Mouse (Mus musculus): ENCODE data around the gene Top3a. TPM values are rescaled to one million over a fixed set of nuclear protein-coding genes. Genes with fewer than 3 reads are reported as not detected.

Top3a gene
- 5.7 TPM for polyA plus RNA-seq (2012; fragmentation: generic; extraction: Trizol)

DNA sequence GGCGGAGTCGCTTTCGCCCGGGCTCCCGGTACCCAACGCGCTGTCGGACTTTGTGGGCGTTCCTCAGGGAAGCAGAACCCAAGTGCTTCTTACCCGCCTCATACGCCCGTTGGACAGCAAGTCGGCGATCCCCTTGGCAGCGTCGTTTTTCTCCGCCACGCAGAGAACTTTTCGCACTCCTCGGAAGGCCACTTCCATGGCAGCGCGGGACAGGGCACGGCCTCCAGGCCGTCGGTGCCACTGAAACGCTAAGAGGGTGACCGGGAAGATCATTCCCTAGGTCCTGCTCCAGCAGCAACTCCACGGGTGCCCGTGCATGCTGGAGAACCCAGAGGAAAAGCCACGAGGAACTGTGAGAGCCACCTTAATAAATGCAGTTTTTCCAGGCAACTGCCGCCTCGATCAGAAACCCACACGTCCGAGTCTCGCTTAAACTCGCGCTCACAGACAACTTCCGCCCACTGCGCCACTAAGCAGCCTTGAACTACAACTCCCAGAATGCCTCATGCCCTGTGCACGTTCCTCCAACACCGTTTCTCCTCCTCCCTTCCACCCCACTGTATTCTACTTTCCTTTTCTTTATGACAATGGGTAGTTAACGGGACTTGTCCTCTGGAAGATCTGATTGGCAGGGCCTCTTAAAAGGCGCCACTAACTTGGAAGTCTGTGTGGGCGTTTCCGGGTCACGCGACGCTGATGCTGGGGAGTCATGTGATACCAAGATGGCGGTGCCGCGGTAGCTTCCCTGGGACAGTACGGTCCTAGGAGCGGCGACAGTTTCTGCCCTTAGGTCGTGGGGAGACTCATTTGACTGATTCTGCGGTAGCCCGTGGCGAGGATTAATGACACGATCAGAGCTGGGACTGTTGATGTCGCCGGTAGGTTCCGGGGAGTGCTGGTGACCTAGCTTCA is at the start of gene Top3a, which contains the start of gene Smcr8:
Gene Top3a (minus strand): TSS at position 537 of the 912 bp plus-strand sequence.
Gene Smcr8 (plus strand): TSS at position 696 of the 912 bp plus-strand sequence.
- peaks cover 5% of the 10 kb centered on the region for H3K36me3 ChIP-seq (ENCODE audit: control insufficient read depth, insufficient read depth)
- peak within 1 kb of the TSS; percentile 22 for H3ac ChIP-seq (ENCODE audit: control insufficient read depth, insufficient read length)
- peaks cover 89% of the 10 kb centered on the region for H3K79me2 ChIP-seq (ENCODE audit: control insufficient read depth, insufficient read depth)
- peak within 1 kb of the TSS; percentile 93 for H3K4me2 ChIP-seq (ENCODE audit: low read depth)
- TF ChIP-seq POLR2AphosphoS2 (IDR thresholded peaks at IDR 0.05; ENCODE audit: insufficient read length, low read depth) (peak; percentile 81), TCF3 (IDR thresholded peaks at IDR 0.05; ENCODE audit: insufficient read length, low read depth) (no peak), USF1 (IDR thresholded peaks at IDR 0.05; ENCODE audit: low read depth) (peak; percentile 98), E2F4 (IDR thresholded peaks at IDR 0.05; ENCODE audit: insufficient read depth) (peak; percentile 86), POLR2A (IDR thresholded peaks at IDR 0.05; ENCODE audit: insufficient read length, low read depth) (peak; percentile 85), REST (IDR thresholded peaks at IDR 0.05; ENCODE audit: insufficient read depth, insufficient read length) (no peak), SRF (IDR thresholded peaks at IDR 0.05; ENCODE audit: control insufficient read depth, insufficient read length, low read depth) (peak; percentile 24), TCF12 (IDR thresholded peaks at IDR 0.05; ENCODE audit: insufficient read depth, poor library complexity, severe bottlenecking) (no peak), MYOD1 (IDR thresholded peaks at IDR 0.05; ENCODE audit: control insufficient read depth in 1 of 3, insufficient read length in 2 of 3, low read depth in 2 of 3) (no peak)
- peak within 1 kb of the TSS; percentile 93 for H3K4me3 ChIP-seq
- H3K27me3 ChIP-seq (ENCODE audit: control insufficient read depth, insufficient read depth, insufficient read length): no peaks in the 10 kb centered on the region

DNA sequence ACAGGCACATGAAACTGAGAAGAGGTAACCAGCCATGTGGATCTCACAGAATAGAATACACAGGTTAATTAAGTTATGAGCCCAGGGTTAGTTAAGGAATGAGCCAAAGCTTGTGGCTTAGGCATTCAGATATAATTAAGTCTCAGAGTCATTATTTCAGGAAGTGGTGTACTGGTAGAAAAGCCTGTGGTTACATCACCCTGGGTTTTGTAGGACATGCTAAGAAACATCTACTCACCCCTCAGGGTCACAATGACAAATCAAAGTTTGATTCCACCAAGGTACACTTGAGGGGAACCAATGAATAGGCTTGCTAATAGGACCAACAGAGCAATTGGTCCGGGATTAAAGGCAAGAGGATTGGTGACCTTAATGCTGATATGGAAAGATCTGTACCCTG is 49.5 kb upstream of the Top3a start:
- no peaks in the 10 kb centered on the region for H3K36me3 ChIP-seq (ENCODE audit: control insufficient read depth, insufficient read depth)
- TF ChIP-seq USF1 (IDR thresholded peaks at IDR 0.05; ENCODE audit: low read depth) (no peak), MYOD1 (IDR thresholded peaks at IDR 0.05; ENCODE audit: control insufficient read depth in 1 of 3, insufficient read length in 2 of 3, low read depth in 2 of 3) (no peak), CEBPB (IDR thresholded peaks at IDR 0.05; ENCODE audit: insufficient read depth, poor library complexity, severe bottlenecking) (no peak), POLR2A (IDR thresholded peaks at IDR 0.05; ENCODE audit: insufficient read length, low read depth) (no peak)
- no peak overlapping the region for H3K4me3 ChIP-seq
- no peak overlapping the region for H3K4me2 ChIP-seq (ENCODE audit: low read depth)
- H3ac ChIP-seq (ENCODE audit: control insufficient read depth, insufficient read length): no peak overlapping the region
- H3K79me2 ChIP-seq (ENCODE audit: control insufficient read depth, insufficient read depth): peaks cover 8% of the 10 kb centered on the region
- H3K27me3 ChIP-seq (ENCODE audit: control insufficient read depth, insufficient read depth, insufficient read length): no peaks in the 10 kb centered on the region

DNA sequence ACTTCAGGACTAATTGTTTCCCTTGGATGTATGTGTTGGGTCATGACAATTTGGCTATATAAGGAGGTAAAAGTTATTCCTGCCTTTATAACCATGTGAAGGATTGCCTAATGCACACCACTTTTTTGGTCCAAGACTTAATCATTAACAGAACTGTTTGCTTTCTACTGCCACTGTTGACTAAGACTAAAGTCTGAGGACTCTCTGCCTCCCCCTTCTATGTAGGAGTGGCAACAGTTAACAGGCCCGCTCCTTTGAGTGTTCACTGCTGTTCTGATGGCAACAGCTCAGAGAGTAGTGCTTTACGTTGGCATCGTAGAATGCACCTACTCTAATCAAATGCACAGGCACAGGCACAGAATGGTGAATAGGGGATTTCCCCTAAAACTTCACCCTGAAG is 48.0 kb upstream of the Top3a start:
- Histone ChIP-seq H3K79me2 (ENCODE audit: control insufficient read depth, insufficient read depth) (no peaks in the 10 kb centered on the region), H3K36me3 (ENCODE audit: control insufficient read depth, insufficient read depth) (no peaks in the 10 kb centered on the region), H3K27me3 (ENCODE audit: control insufficient read depth, insufficient read depth, insufficient read length) (no peaks in the 10 kb centered on the region), H3K4me2 (ENCODE audit: low read depth) (no peak overlapping the region), H3ac (ENCODE audit: control insufficient read depth, insufficient read length) (no peak overlapping the region), H3K4me3 (no peak overlapping the region)
- TF ChIP-seq E2F4 (IDR thresholded peaks at IDR 0.05; ENCODE audit: insufficient read depth) (no peak), POLR2AphosphoS2 (IDR thresholded peaks at IDR 0.05; ENCODE audit: insufficient read length, low read depth) (no peak), TCF12 (IDR thresholded peaks at IDR 0.05; ENCODE audit: insufficient read depth, poor library complexity, severe bottlenecking) (no peak), USF1 (IDR thresholded peaks at IDR 0.05; ENCODE audit: low read depth) (no peak), CEBPB (IDR thresholded peaks at IDR 0.05; ENCODE audit: insufficient read depth, poor library complexity, severe bottlenecking) (no peak), SRF (IDR thresholded peaks at IDR 0.05; ENCODE audit: control insufficient read depth, insufficient read length, low read depth) (no peak), MAX (IDR thresholded peaks at IDR 0.05; ENCODE audit: low read depth) (no peak), TCF3 (IDR thresholded peaks at IDR 0.05; ENCODE audit: insufficient read length, low read depth) (no peak), REST (IDR thresholded peaks at IDR 0.05; ENCODE audit: insufficient read depth, insufficient read length) (no peak), MYOD1 (IDR thresholded peaks at IDR 0.05; ENCODE audit: control insufficient read depth in 1 of 3, insufficient read length in 2 of 3, low read depth in 2 of 3) (no peak), POLR2A (IDR thresholded peaks at IDR 0.05; ENCODE audit: insufficient read length, low read depth) (no peak), MYOG (IDR thresholded peaks at IDR 0.05; ENCODE audit: control insufficient read depth in 1 of 3, insufficient read depth in 1 of 3, insufficient read length in 2 of 3, low read depth in 2 of 3) (no peak)

DNA sequence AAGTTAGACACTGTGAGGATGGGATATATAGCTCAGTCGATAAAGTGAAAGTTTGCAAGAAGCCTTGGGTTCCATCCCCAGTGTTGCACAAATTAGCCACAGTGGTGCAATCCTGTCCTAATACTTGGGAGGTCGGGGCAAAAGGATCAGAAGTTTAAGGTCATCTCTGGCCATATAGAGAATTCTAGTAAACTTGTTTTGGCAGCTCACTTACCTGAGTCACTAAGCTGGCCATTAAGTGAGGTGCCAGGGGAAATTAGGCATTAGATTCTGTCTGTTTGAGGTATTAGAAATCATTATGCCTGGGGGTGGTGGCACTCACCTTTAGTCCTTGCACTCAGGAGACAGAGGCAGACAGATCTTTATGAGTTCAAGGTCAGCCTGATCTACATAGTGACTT is 46.6 kb upstream of the Top3a start:
- Histone ChIP-seq H3K4me2 (ENCODE audit: low read depth) (no peak overlapping the region), H3K79me2 (ENCODE audit: control insufficient read depth, insufficient read depth) (no peaks in the 10 kb centered on the region), H3ac (ENCODE audit: control insufficient read depth, insufficient read length) (no peak overlapping the region), H3K4me3 (no peak overlapping the region), H3K27me3 (ENCODE audit: control insufficient read depth, insufficient read depth, insufficient read length) (no peaks in the 10 kb centered on the region), H3K36me3 (ENCODE audit: control insufficient read depth, insufficient read depth) (no peaks in the 10 kb centered on the region)
- TF ChIP-seq CEBPB (IDR thresholded peaks at IDR 0.05; ENCODE audit: insufficient read depth, poor library complexity, severe bottlenecking) (no peak), MYOG (IDR thresholded peaks at IDR 0.05; ENCODE audit: control insufficient read depth in 1 of 3, insufficient read depth in 1 of 3, insufficient read length in 2 of 3, low read depth in 2 of 3) (no peak), POLR2AphosphoS2 (IDR thresholded peaks at IDR 0.05; ENCODE audit: insufficient read length, low read depth) (no peak), USF1 (IDR thresholded peaks at IDR 0.05; ENCODE audit: low read depth) (no peak), SRF (IDR thresholded peaks at IDR 0.05; ENCODE audit: control insufficient read depth, insufficient read length, low read depth) (no peak), E2F4 (IDR thresholded peaks at IDR 0.05; ENCODE audit: insufficient read depth) (no peak), MYOD1 (IDR thresholded peaks at IDR 0.05; ENCODE audit: control insufficient read depth in 1 of 3, insufficient read length in 2 of 3, low read depth in 2 of 3) (no peak), POLR2A (IDR thresholded peaks at IDR 0.05; ENCODE audit: insufficient read length, low read depth) (no peak), REST (IDR thresholded peaks at IDR 0.05; ENCODE audit: insufficient read depth, insufficient read length) (no peak), TCF12 (IDR thresholded peaks at IDR 0.05; ENCODE audit: insufficient read depth, poor library complexity, severe bottlenecking) (no peak), MAX (IDR thresholded peaks at IDR 0.05; ENCODE audit: low read depth) (no peak), TCF3 (IDR thresholded peaks at IDR 0.05; ENCODE audit: insufficient read length, low read depth) (no peak)

Measured in myocyte (in vitro differentiated cells).